Mouse (Mus musculus) left cerebral cortex, postnatal 36 days (tissue): ENCODE measurements around the gene Pecr. TPM values are rescaled to one million over a fixed set of nuclear protein-coding genes. Genes with fewer than 3 reads are reported as not detected.
"Not testable (repeated sequence)": the region's sequence is repeated elsewhere in the genome, so short reads cannot be mapped to it uniquely, and the experiment has no call there.

Source experiments
- DNase-seq, 2 experiments: peaks; one replicate each; pipeline ENCODE4 v3.0.0; 2021 to 2022; ENCODE audit warnings: low spot score in 2 of 2, mixed read lengths in 1 of 2
- intact Hi-C: fragments of 180-260 bp; cut with DNase I; formaldehyde crosslinking; loops from one replicate; pipeline ENCODE4 v1.15.1; 2025
- total RNA-seq, 2 experiments: library from RNA; stranded (reverse); gene quantifications; 2 replicates each; pipeline ENCODE4 v1.2.3; 2021

Gene Pecr
- total RNA-seq, 2 experiments from 2014 or later: 3.7 to 5.2 TPM

- no peak for DNase-seq
- intact Hi-C loops: no loop called here
These were observed 41.5 kb downstream of the Pecr start for GRCm38 (mm10) chr1:72242581-72243143.

- DNase-seq, intact Hi-C loops: not testable (repeated sequence)
These were observed 45.0 kb downstream of the Pecr start for GRCm38 (mm10) chr1:72239113-72239512.

GRCm38 (mm10) chr1:72238016-72238580 is 46.0 kb downstream of the Pecr start:
- DNase-seq: no peak
- intact Hi-C loops: no loop called here

- DNase-seq: no peak
- intact Hi-C loops: no loop called here
These were observed 46.9 kb downstream of the Pecr start for GRCm38 (mm10) chr1:72237007-72237775.

- peak; percentile 67 to 80 for DNase-seq
- intact Hi-C loops: not testable (repeated sequence)
These were observed 47.6 kb downstream of the Pecr start for GRCm38 (mm10) chr1:72236363-72237006.

GRCm38 (mm10) chr1:72232592-72232991 is 51.5 kb downstream of the Pecr start:
- intact Hi-C loops: not testable (repeated sequence)

GRCm38 (mm10) chr1:72228974-72229373 is 55.1 kb downstream of the Pecr start:
- intact Hi-C loops: no loop called here

More at GRCm38 (mm10) chr1:72232592-72232991, 51.5 kb downstream of the Pecr start:
- not testable (repeated sequence) for DNase-seq

GRCm38 (mm10) chr1:72227546-72227945 is 56.6 kb downstream of the Pecr start:
- intact Hi-C loops: no loop called here
- no peak for DNase-seq

More at GRCm38 (mm10) chr1:72228974-72229373, 55.1 kb downstream of the Pecr start:
- no peak for DNase-seq

- intact Hi-C loops: no loop called here
- no peak for DNase-seq
These were observed 57.1 kb downstream of the Pecr start for GRCm38 (mm10) chr1:72226887-72227481.

- no peak for DNase-seq
- intact Hi-C loops: no loop called here
These were observed 57.8 kb downstream of the Pecr start for GRCm38 (mm10) chr1:72226172-72226886.

GRCm38 (mm10) chr1:72225720-72226171 is 58.4 kb downstream of the Pecr start:
- peak; percentile 74 to 80 for DNase-seq
- intact Hi-C loops: not testable (repeated sequence)

- intact Hi-C loops: no loop called here
- DNase-seq: no peak
These were observed 58.9 kb downstream of the Pecr start for GRCm38 (mm10) chr1:72225054-72225718.

- peak; percentile 41 to 43 for DNase-seq
- intact Hi-C loops: no loop called here
These were observed 64.1 kb downstream of the Pecr start for GRCm38 (mm10) chr1:72220008-72220407.

GRCm38 (mm10) chr1:72219116-72219515 is 65.0 kb downstream of the Pecr start:
- no peak for DNase-seq
- intact Hi-C loops: no loop called here

GRCm38 (mm10) chr1:72218626-72219025 is 65.5 kb downstream of the Pecr start:
- intact Hi-C loops: no loop called here

GRCm38 (mm10) chr1:72216761-72217160 is 67.4 kb downstream of the Pecr start:
- intact Hi-C loops: no loop called here
- DNase-seq: no peak

More at GRCm38 (mm10) chr1:72218626-72219025, 65.5 kb downstream of the Pecr start:
- DNase-seq: no peak

- intact Hi-C loops: no loop called here
- no peak for DNase-seq
These were observed 68.9 kb downstream of the Pecr start for GRCm38 (mm10) chr1:72215174-72215573.

- DNase-seq: no peak
- intact Hi-C loops: no loop called here
These were observed 69.6 kb downstream of the Pecr start for GRCm38 (mm10) chr1:72214470-72214961.
